Mouse (Mus musculus) limb, embryonic 11.5 days (tissue): Measurements from ENCODE around the gene Cnot9. TPM values are rescaled to one million over a fixed set of nuclear protein-coding genes. Genes with fewer than 3 reads are reported as not detected.

Source experiments
- ATAC-seq: fragments of 200-750 bp; cut with Nextera tagmentation; 2 replicates; pipeline ENCODE4 v1.8.0; 2017; ENCODE audit warnings: low read depth; ENCODE audit not compliant: insufficient number of reproducible peaks, low FRiP score, low TSS enrichment
- DNase-seq: peaks from one replicate; pipeline ENCODE4 v3.0.0-alpha.2; 2015; ENCODE audit warnings: low spot score
- H3K27ac ChIP-seq: fragments of 300-500 bp; sonication (generic); replicated peaks from 2 replicates; pipeline ENCODE4 v1.5.1; 2014; ENCODE audit warnings: low read depth, mild to moderate bottlenecking, low read length
- H3K27me3 ChIP-seq: fragments of 300-500 bp; sonication (generic); 2 replicates; pipeline ENCODE4 v1.6.1; 2014; ENCODE audit warnings: mild to moderate bottlenecking, low read length, mixed read lengths; ENCODE audit not compliant: control insufficient read depth, insufficient read depth
- H3K36me3 ChIP-seq: fragments of 300-500 bp; sonication (generic); 2 replicates; pipeline ENCODE4 v1.6.1; 2014; ENCODE audit warnings: mild to moderate bottlenecking, low read length, moderate library complexity, mixed read lengths; ENCODE audit not compliant: control insufficient read depth, insufficient read depth
- H3K4me1 ChIP-seq: fragments of 300-500 bp; sonication (generic); 2 replicates; pipeline ENCODE4 v1.6.1; 2014; ENCODE audit warnings: low read length, mixed read lengths; ENCODE audit not compliant: control insufficient read depth, insufficient read depth
- H3K4me2 ChIP-seq: fragments of 300-500 bp; sonication (generic); 2 replicates; pipeline ENCODE4 v1.6.1; 2014; ENCODE audit warnings: low read depth, mild to moderate bottlenecking, moderate library complexity; ENCODE audit not compliant: severe bottlenecking
- H3K4me3 ChIP-seq: fragments of 300-500 bp; sonication (generic); 2 replicates; pipeline ENCODE4 v1.5.1; 2014; ENCODE audit warnings: low read depth, low read length
- H3K9ac ChIP-seq: fragments of 300-500 bp; sonication (generic); 2 replicates; pipeline ENCODE4 v1.6.1; 2014; ENCODE audit warnings: mild to moderate bottlenecking, low read length
- H3K9me3 ChIP-seq: fragments of 300-500 bp; sonication (generic); 2 replicates; pipeline ENCODE4 v1.6.1; 2016; ENCODE audit warnings: low read length; ENCODE audit not compliant: control insufficient read depth
- WGBS: fragments of 180-500 bp; shearing (Covaris S2); extraction: QIAGEN DNeasy Blood & Tissue Kit; methylation state at CpG from one replicate; pipeline ENCODE4 v1.1.7; 2014; 5-methylcytosine and 5-hydroxymethylcytosine counted together
- polyA plus RNA-seq: library from polyadenylated mRNA; unstranded; fragments of >200 nt; fragmentation: Nextera tagmentation; extraction: Ambion mirVana; gene quantifications from 2 replicates; pipeline ENCODE4 v1.2.1, GENCODE M21; 2014

Cnot9 gene
- polyA plus RNA-seq, 1 experiment from 2014 or later, result 120 TPM

DNA sequence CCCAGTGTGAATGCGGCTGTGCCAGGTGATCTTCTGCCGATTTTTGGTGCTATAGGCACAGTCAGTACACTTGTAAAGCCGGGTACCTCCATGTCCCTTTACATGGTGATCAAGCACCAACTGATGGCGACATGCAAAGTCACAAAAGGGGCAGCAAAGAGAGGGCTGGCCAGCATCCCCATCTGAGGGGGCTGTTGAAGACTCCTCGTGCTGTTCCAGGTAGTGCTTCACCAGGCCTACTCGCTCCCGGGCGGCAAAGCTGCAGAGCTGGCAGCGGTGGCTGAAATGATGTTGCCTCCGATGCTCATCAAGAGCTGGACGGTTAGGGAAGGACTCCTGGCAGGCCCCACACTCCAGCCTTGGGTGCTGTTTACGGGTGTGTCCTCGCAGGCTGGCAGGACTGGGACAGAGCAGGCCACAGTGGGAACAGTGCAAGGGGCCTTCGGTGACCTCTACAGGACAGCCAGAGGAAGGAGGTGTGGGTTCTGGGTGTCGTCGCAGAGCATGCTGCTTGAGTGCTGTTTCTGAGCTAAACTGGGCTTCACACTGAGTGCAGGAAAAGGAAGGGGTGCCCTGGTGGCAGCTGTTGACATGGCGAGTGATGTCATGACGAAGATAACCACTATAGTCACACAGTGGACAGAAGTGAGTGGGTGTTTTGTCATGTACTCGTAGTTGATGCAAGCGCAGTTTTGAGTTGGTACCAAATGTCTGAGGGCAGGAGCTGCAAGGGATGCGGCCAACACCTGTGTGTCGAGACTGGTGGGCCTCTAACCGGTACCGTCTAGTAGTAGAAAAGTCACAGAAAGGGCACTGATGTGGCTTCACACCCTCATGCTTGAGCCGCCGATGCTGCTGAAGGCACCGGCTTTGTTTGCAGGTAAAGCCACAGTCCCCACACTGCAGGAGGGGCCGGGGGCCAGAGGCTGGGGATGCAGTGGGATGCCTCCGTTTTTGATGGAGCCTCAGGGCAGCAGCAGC is 64.2 kb downstream of the Cnot9 start:
- Histone ChIP-seq H3K9ac (no peak overlapping the region), H3K27ac (no peak overlapping the region), H3K4me3 (no peak overlapping the region), H3K9me3 (no peaks in the 10 kb centered on the region), H3K36me3 (peaks cover 52% of the 10 kb centered on the region), H3K4me1 (no peaks in the 10 kb centered on the region), H3K27me3 (no peaks in the 10 kb centered on the region), H3K4me2 (no peak overlapping the region)
- ATAC-seq (no peak), DNase-seq (no peak)
- WGBS, result 92% methylated on average over 29 of the region's 29 CpGs

Other genes with a start within 250 kb of the Cnot9 start
- gene Gpbar1, start 227.5 kb upstream of the Cnot9 start, polyA plus RNA-seq, result 0.51 TPM in 1 of 2 replicates, not detected in the other
- 218 and 223 TPM in 2 replicates for gene Aamp, start 221.3 kb upstream of the Cnot9 start, polyA plus RNA-seq
- 118 and 119 TPM in 2 replicates for gene Pnkd, start 221.1 kb upstream of the Cnot9 start, polyA plus RNA-seq
- 10.3 and 10.5 TPM in 2 replicates for gene Tmbim1, start 200.4 kb upstream of the Cnot9 start, polyA plus RNA-seq
- 0.25 and 0.79 TPM in 2 replicates for gene Catip, start 143.9 kb upstream of the Cnot9 start, polyA plus RNA-seq
- 1.0 and 1.8 TPM in 2 replicates for gene Slc11a1, start 130.9 kb upstream of the Cnot9 start, polyA plus RNA-seq
- 74.7 and 75.8 TPM in 2 replicates for gene Ctdsp1, start 114.5 kb upstream of the Cnot9 start, polyA plus RNA-seq
- gene Vil1, start 96.7 kb upstream of the Cnot9 start, polyA plus RNA-seq, result 0.16 and 0.18 TPM in 2 replicates
- 0.53 and 0.79 TPM in 2 replicates for gene Plcd4, start 36.8 kb downstream of the Cnot9 start, polyA plus RNA-seq
- gene Usp37, start 38.2 kb downstream of the Cnot9 start, polyA plus RNA-seq, result 46.4 and 52.2 TPM in 2 replicates
- gene Zfp142, start 82.2 kb downstream of the Cnot9 start, polyA plus RNA-seq, result 10.2 and 11.6 TPM in 2 replicates
- gene Bcs1l, start 82.2 kb downstream of the Cnot9 start, polyA plus RNA-seq, result 15.4 and 15.9 TPM in 2 replicates
- gene Rnf25, start 95.3 kb downstream of the Cnot9 start, polyA plus RNA-seq, result 8.8 and 9.2 TPM in 2 replicates
- 13.6 and 16.1 TPM in 2 replicates for gene Stk36, start 95.4 kb downstream of the Cnot9 start, polyA plus RNA-seq
- 42.4 and 51.5 TPM in 2 replicates for gene Ttll4, start 155.7 kb downstream of the Cnot9 start, polyA plus RNA-seq
- 16.0 and 19.8 TPM in 2 replicates for gene Cyp27a1, start 207.5 kb downstream of the Cnot9 start, polyA plus RNA-seq
- not detected in 2 replicates for gene Prkag3, start 243.2 kb downstream of the Cnot9 start, polyA plus RNA-seq